Mouse (Mus musculus): ENCODE measurements around the gene Rangap1.
"Not testable (repeated sequence)": the region's sequence is repeated elsewhere in the genome, so short reads cannot be mapped to it uniquely, and the experiment has no call there.

Rangap1 gene

DNA sequence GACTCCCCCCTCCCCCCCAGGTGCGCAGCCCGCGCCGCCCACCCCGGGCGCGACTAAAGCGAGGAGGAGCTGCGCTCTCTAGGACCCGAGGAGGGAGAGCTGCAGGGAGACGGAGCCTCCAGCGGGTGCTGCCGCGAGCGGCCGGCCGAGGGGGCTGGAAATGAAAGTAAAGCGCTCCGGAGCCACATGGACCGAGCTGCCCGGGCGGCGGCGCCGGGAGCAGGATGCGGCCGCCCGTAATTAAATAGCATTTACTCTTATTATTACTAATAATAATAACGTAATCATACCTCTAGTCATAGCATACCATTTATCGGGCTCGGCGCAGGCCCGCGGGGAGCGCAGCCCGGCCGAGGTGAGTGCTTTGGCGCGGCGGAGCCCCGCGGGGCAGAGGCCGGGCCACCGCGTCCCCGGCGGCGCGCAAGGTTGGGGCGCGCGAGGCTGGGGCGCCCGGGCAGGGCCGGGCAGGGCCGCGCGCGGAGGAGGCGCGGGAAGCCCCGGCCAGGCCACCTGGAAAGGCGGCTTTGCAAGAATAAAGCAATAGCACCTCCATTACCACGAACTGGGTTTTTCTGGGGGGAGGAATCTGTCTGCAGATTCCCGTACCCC lies at the start of gene Rangap1, which contains the start of gene Zc3h7b:
Gene Rangap1 (minus strand): TSS at position 539 of the 609 bp plus-strand sequence.
Gene Zc3h7b (plus strand): TSS at position 66 of the 609 bp plus-strand sequence.
- DNase-seq (ENCODE audit: low spot score) = peak; percentile 72

GRCm38 (mm10) chr15:81792444-81792843 lies 47.1 kb upstream of the Rangap1 start:
- DNase-seq (ENCODE audit: low spot score) = no peak

DNA sequence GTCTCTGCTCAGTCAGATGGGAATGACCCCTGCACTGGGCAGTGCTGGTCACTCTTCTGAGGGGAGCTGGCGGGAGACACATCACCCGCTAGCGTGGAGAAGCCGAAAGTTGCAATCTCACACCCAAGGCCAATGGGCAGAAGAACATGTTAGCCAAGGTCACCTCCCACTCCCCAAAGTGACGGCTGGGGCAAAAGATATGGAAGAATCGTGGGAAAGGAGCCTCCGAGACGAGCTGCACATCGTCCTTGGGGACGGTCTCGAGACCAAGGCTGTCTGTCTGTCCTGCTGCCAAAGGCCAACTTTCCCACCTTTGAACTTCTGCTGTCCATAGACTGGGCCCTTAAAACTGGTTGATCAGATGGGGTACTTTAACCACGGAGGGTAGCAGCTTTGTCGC lies 42.2 kb upstream of the Rangap1 start:
- DNase-seq (ENCODE audit: low spot score) = no peak

DNA sequence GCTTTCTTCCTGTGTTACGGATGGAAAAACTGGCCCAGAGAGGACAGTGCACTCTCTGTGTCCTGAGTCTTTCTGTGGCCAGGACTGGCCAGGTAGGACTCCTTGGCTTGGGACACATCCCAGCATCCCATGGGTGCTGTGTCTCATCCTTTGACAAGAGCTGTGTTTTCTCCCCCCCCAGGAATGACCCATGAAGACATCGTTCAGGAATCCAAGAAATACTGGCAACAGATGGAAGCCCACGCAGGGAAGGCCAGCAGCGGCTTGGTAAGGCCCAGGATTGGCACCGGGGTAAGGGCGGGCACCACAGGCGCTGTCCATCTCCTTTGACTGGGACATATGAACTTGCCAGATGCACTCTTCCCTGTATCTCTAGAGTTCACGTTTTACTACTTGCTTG lies 40.4 kb upstream of the Rangap1 start:
- no peak for DNase-seq (ENCODE audit: low spot score)

DNA sequence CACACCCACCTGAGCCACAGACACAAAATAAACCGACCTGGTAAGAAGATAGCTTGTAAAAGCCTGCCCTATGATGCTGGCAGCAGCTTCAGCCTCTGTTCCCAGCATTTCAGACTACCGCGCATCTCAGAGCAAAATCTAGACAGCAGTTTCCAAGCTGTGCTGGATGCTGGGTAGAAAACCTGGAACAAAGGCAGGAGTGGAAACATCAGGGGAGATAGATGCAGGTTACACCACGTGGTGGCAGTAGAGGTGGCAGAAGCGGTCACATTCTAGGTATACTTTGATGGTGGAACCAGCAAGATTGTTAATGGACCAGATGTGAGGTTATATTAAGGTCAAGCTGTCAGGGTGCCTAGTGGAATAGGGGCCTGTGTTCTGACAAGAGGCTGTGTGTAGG lies 39.4 kb upstream of the Rangap1 start:
- peak; percentile 14 for DNase-seq (ENCODE audit: low spot score)

GRCm38 (mm10) chr15:81781816-81782215 lies 36.5 kb upstream of the Rangap1 start:
- no peak for DNase-seq (ENCODE audit: low spot score)

DNA sequence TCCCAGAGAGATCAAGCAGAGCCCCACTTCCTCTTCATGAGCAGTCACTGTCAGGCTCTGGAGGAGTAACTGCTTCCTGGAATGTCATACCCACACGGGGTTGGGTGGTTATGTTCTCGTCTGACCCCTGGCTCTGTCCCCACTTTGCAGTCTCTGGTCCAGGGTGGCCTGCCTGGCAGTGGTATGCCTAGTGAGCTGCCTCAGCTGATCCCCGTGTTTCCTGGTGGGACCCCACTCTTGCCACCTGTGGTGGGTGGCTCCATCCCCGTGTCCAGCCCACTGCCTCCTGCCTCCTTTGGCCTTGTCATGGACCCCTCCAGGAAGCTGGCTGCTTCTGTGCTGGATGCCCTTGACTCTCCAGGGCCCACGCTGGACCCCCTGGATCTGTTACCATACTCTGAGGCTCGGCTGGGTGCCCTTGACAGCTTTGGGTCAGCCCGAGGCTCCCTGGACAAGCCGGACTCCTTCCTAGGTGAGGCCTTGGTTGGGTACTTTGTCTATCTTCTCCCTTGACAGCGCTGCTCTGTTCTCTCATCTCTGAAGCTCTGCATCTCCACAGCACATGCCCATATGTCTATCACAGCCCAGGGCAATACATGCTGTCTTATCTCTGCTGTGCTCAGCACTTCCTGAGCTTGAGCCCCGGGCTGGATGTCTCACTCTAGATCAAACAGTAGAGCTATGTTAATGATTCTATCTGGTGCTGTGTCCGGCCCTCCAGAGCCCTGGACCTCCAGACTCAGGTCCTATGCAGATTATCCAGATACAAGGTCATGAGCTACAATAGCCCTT lies 31.5 kb upstream of the Rangap1 start:
- DNase-seq (ENCODE audit: low spot score) = no peak

DNA sequence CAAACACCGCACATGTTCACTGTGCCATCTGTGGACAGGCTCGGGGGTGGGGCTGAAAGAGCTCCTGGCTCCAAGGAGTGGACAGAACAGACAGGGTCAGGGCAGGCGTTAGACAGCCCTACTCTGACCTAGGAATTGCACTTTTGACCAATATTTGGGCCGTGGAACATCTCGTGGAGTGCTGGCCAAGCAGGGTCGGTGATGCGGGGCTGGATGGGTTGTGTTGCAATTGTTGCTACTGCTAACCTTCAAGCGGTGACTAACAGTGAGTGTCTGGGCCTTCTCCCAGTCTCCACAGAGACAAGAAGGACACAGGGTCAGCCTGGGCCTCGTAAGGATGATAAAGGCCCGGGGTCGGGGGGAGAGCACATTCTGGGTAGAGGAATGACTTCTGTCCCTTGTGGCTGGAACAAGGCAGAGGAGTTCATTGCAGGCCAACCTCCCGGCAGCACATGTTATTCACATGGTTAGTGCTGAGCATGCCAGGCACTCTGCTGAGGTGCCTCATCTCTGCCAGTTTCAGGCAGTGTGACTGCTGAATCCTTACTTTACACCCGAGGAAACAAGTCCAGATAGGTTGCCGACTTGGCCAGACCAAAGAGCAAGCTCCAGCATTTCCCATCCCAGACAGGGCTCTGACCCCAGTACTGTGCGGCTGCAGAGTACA lies 29.3 kb upstream of the Rangap1 start:
- DNase-seq (ENCODE audit: low spot score) = no peak

DNA sequence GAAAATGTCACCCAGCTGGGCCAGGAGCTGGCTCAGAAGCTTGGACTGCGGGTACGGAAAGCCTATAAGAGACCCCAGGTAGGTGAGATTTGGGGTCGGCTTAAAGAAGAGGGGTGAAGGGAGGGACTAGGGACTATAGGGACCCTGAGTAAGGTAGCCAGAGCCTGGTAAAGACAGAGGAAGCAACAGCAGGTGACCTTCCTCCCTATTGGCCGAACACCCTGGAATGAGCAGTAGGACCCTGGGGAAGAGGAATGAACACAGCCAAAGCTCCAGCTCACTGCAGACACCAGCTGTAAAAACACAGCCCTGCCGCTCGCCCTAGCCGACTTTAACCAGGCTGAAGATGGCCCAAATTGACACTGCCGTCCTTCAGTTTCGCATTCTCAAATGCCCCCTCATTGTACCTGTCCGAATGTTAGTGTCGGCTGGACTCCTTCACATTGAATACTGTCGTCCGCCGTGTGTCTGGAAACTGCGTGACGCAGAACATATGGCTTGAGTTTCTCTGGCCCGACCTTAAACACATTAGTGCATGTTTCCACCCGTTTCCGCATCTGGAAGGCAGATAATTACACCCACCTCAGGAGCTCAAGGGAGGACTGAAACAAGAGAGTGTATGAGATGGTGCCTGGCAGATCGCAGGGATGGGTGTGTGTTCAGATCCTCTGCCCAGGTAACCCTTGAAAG lies 27.2 kb upstream of the Rangap1 start:
- DNase-seq (ENCODE audit: low spot score) = peak; percentile 39

GRCm38 (mm10) chr15:81769037-81769436 lies 23.7 kb upstream of the Rangap1 start:
- DNase-seq (ENCODE audit: low spot score) = no peak

DNA sequence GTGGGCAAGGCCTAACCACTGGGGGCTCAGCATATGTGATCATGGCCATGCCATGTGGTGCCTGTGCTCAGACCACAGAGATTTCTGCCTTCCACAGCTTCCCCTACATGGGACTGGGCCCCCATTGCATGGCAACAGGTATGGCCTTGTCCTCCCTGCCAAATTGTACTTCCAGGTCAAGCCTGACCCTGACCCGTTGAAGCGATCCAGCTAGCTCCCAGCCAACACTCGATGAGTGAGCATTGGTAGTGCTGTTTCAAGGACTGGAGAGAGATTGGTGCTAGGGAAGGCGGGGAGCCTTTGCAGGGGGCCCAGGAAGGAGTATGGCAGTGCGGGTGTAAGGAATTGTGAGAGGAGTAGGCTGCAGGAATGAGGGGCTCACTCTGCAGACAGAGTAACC lies 21.1 kb upstream of the Rangap1 start:
- DNase-seq (ENCODE audit: low spot score) = no peak

GRCm38 (mm10) chr15:81765651-81766050 lies 20.3 kb upstream of the Rangap1 start:
- no peak for DNase-seq (ENCODE audit: low spot score)

- DNase-seq (ENCODE audit: low spot score) = no peak
These were observed 19.2 kb upstream of the Rangap1 start for GRCm38 (mm10) chr15:81764573-81764972.

DNA sequence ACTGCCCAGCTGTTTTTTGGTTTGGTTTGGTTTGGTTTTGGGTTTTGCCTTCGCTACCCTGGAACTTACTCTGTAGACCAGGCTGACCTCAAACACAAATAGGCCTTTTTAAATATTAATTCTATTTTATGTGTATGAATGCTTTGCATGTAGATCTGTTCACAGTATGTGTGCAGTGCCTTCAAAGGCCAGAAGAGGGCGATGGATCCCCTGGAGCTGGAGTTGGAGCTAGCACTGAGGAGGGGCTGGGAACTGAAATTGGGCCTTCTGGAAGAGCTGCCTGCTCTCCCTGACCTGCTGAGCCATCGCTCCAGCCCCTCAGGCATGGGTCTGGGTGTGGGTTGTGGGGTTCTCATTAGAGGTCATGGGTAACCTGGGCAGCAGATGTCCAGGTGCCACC lies 16.6 kb upstream of the Rangap1 start:
- no peak for DNase-seq (ENCODE audit: low spot score)

GRCm38 (mm10) chr15:81761381-81761780 lies 16.1 kb upstream of the Rangap1 start:
- DNase-seq (ENCODE audit: low spot score) = peak; percentile 21

GRCm38 (mm10) chr15:81760361-81761079 lies 15.2 kb upstream of the Rangap1 start:
- DNase-seq (ENCODE audit: low spot score) = no peak

DNA sequence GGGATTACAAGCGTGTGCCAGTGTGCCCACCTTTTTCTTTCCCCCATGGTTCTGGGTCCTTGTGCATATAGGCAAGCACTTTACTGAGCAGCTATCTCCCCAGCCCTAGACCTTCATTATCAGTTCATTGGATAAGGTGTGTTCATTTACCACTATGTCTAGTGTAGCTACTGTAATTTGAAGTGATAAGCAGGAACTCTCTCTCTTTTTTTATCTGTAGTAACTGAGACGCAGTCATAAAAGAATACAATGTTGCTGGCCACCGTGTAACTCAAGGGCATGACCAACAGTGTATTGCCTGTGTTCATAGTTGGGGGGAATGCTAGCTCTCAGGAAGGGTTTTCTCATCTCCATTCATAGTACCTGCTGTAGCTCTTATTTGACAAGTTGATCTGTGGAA lies 14.2 kb upstream of the Rangap1 start:
- DNase-seq (ENCODE audit: low spot score) = no peak

GRCm38 (mm10) chr15:81758701-81759100 lies 13.4 kb upstream of the Rangap1 start:
- DNase-seq (ENCODE audit: low spot score) = no peak

DNA sequence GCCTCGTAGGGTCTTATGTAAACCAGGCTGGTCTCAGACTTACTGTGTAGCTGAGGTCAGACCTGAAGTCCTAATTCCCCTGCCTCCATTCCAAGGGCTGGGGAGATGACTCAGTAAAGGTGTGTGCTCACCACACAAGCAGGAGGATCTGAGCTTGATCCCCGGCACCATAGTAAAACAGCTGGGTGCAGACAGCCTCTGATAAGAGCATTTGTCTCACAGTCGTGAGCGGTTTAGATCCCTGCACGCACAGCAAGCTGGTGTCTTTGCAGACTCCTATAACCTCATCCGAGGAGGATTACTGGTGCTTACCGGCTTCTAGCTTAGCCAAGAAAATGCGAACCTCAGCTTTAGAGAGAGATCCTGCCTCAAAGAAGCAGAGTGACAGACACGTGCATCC lies 8.3 kb upstream of the Rangap1 start:
- DNase-seq (ENCODE audit: low spot score) = no peak

GRCm38 (mm10) chr15:81749742-81750141 lies 4.4 kb upstream of the Rangap1 start:
- DNase-seq (ENCODE audit: low spot score) = peak; percentile 50

GRCm38 (mm10) chr15:81745601-81746114 lies 328 bp upstream of the Rangap1 start:
- DNase-seq (ENCODE audit: low spot score) = peak; percentile 79

DNA sequence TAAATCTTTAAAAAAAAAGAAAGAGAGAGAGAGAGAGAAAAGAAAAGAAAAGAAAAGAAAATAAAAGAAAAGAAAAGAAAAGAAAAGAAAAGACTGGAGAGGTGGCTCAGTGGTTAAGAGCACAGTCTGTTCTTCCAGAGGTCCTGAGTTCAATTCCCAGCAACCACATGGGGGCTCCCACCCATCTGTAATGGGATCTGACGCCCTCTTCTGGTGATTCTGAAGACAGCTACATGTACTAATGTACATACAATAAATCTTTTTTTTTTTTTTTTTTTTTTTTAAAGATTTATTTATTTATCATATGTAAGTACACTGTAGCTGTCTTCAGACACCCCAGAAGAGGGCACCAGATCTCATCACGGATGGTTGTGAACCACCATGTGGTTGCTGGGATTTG lies 3.0 kb downstream of the Rangap1 start:
- DNase-seq (ENCODE audit: low spot score) = not testable (repeated sequence)

All from embryo, embryonic 10 days (tissue).